Mouse (Mus musculus): Measurements from ENCODE around the gene As3mt. TPM values are rescaled to one million over a fixed set of nuclear protein-coding genes. Genes with fewer than 3 reads are reported as not detected.

Gene As3mt
- 13.1 and 16.2 TPM in 2 replicates for polyA plus RNA-seq (2012; rRNA removed)
- 26.8 and 28.2 TPM in 2 replicates for polyA plus RNA-seq (2014; fragmentation: Nextera tagmentation; extraction: Ambion mirVana)

- peaks cover 5% of the 10 kb centered on the region; the same call in 1 of the 2 replicates for H3K36me3 ChIP-seq (ENCODE audit: control insufficient read depth, insufficient read depth, low read length)
- peak within 1 kb of the TSS; percentile 20; the same call in 1 of the 2 replicates for H3K27ac ChIP-seq (replicated peaks; ENCODE audit: low read depth, low read length)
- H3K4me3 ChIP-seq (replicated peaks; ENCODE audit: low read length): peak within 1 kb of the TSS; percentile 47
- peak within 1 kb of the TSS; percentile 74 for H3K4me2 ChIP-seq (replicated peaks; ENCODE audit: low read depth, low read length, severe bottlenecking)
- peak; percentile 42 for DNase-seq (ENCODE audit: low spot score)
- H3K4me1 ChIP-seq (ENCODE audit: control insufficient read depth, insufficient read depth, low read length): peaks cover 6% of the 10 kb centered on the region; the same call in 1 of the 2 replicates
- peak within 1 kb of the TSS; percentile 62 for H3K9ac ChIP-seq (ENCODE audit: low read depth, low read length, severe bottlenecking)
- 8% methylated on average over 30 of the region's 31 CpGs for WGBS
- H3K9me3 ChIP-seq (ENCODE audit: control insufficient read depth, low read length): no peaks in the 10 kb centered on the region
- H3K27me3 ChIP-seq (ENCODE audit: control insufficient read depth, insufficient read depth, low read length): no peaks in the 10 kb centered on the region
- no peak for TF ChIP-seq POLR2A (IDR thresholded peaks at IDR 0.05; ENCODE audit: borderline replicate concordance, extremely low read depth, insufficient read depth, insufficient read length)
- peak; percentile 78 for ATAC-seq (ENCODE audit: low FRiP score, low read depth)
Observed at GRCm38 (mm10) chr19:46707296-46708151, at the start of gene As3mt. TSS of gene As3mt (plus strand) at chr19:46707458.

- H3K9me3 ChIP-seq (ENCODE audit: control insufficient read depth, low read length): no peaks in the 10 kb centered on the region
- H3K36me3 ChIP-seq (ENCODE audit: control insufficient read depth, insufficient read depth, low read length): peaks cover 40% of the 10 kb centered on the region
- H3K27ac ChIP-seq (replicated peaks; ENCODE audit: low read depth, low read length): no peak overlapping the region
- ATAC-seq (ENCODE audit: low FRiP score, low read depth) (no peak), DNase-seq (ENCODE audit: low spot score) (no peak)
- no peak overlapping the region for H3K4me3 ChIP-seq (replicated peaks; ENCODE audit: low read length)
- H3K4me2 ChIP-seq (replicated peaks; ENCODE audit: low read depth, low read length, severe bottlenecking): no peak overlapping the region
- TF ChIP-seq POLR2A (IDR thresholded peaks at IDR 0.05; ENCODE audit: borderline replicate concordance, extremely low read depth, insufficient read depth, insufficient read length): no peak
- WGBS: 94% methylated on average over 7 of the region's 7 CpGs
- H3K9ac ChIP-seq (ENCODE audit: low read depth, low read length, severe bottlenecking): no peak overlapping the region
- H3K27me3 ChIP-seq (ENCODE audit: control insufficient read depth, insufficient read depth, low read length): no peaks in the 10 kb centered on the region
- H3K4me1 ChIP-seq (ENCODE audit: control insufficient read depth, insufficient read depth, low read length): no peaks in the 10 kb centered on the region
Observed at GRCm38 (mm10) chr19:46658348-46658747, 48.9 kb upstream of the As3mt start.

- 83% methylated on average over 9 of the region's 9 CpGs for WGBS
- Histone ChIP-seq H3K9ac (ENCODE audit: low read depth, low read length, severe bottlenecking) (no peak overlapping the region), H3K36me3 (ENCODE audit: control insufficient read depth, insufficient read depth, low read length) (peaks cover 35% of the 10 kb centered on the region), H3K4me2 (replicated peaks; ENCODE audit: low read depth, low read length, severe bottlenecking) (no peak overlapping the region), H3K9me3 (ENCODE audit: control insufficient read depth, low read length) (no peaks in the 10 kb centered on the region), H3K27me3 (ENCODE audit: control insufficient read depth, insufficient read depth, low read length) (no peaks in the 10 kb centered on the region), H3K4me3 (replicated peaks; ENCODE audit: low read length) (no peak overlapping the region), H3K4me1 (ENCODE audit: control insufficient read depth, insufficient read depth, low read length) (no peaks in the 10 kb centered on the region), H3K27ac (replicated peaks; ENCODE audit: low read depth, low read length) (no peak overlapping the region)
- no peak for DNase-seq (ENCODE audit: low spot score)
- TF ChIP-seq POLR2A (IDR thresholded peaks at IDR 0.05; ENCODE audit: borderline replicate concordance, extremely low read depth, insufficient read depth, insufficient read length): no peak
- no peak for ATAC-seq (ENCODE audit: low FRiP score, low read depth)
Observed at GRCm38 (mm10) chr19:46658851-46659250, 48.4 kb upstream of the As3mt start.

- Histone ChIP-seq H3K27ac (replicated peaks; ENCODE audit: low read depth, low read length) (no peak overlapping the region), H3K9ac (ENCODE audit: low read depth, low read length, severe bottlenecking) (no peak overlapping the region), H3K4me1 (ENCODE audit: control insufficient read depth, insufficient read depth, low read length) (0 out of 2 replicates have a peak, but pooled peaks cover 6% of the 10 kb centered on the region), H3K4me3 (replicated peaks; ENCODE audit: low read length) (no peak overlapping the region), H3K27me3 (ENCODE audit: control insufficient read depth, insufficient read depth, low read length) (no peaks in the 10 kb centered on the region), H3K9me3 (ENCODE audit: control insufficient read depth, low read length) (no peaks in the 10 kb centered on the region), H3K36me3 (ENCODE audit: control insufficient read depth, insufficient read depth, low read length) (peaks cover 9% of the 10 kb centered on the region), H3K4me2 (replicated peaks; ENCODE audit: low read depth, low read length, severe bottlenecking) (no peak overlapping the region)
- TF ChIP-seq POLR2A (IDR thresholded peaks at IDR 0.05; ENCODE audit: borderline replicate concordance, extremely low read depth, insufficient read depth, insufficient read length): no peak
- DNase-seq (ENCODE audit: low spot score) (no peak), ATAC-seq (ENCODE audit: low FRiP score, low read depth) (no peak)
- 43% methylated on average over 4 of the region's 4 CpGs for WGBS
Observed at GRCm38 (mm10) chr19:46661511-46661910, 45.7 kb upstream of the As3mt start.

- Histone ChIP-seq H3K9ac (ENCODE audit: low read depth, low read length, severe bottlenecking) (no peak overlapping the region), H3K36me3 (ENCODE audit: control insufficient read depth, insufficient read depth, low read length) (0 out of 2 replicates have a peak, but pooled peaks cover 2% of the 10 kb centered on the region), H3K9me3 (ENCODE audit: control insufficient read depth, low read length) (no peaks in the 10 kb centered on the region), H3K4me2 (replicated peaks; ENCODE audit: low read depth, low read length, severe bottlenecking) (no peak overlapping the region), H3K27me3 (ENCODE audit: control insufficient read depth, insufficient read depth, low read length) (no peaks in the 10 kb centered on the region), H3K4me1 (ENCODE audit: control insufficient read depth, insufficient read depth, low read length) (0 out of 2 replicates have a peak, but pooled peaks cover 6% of the 10 kb centered on the region), H3K27ac (replicated peaks; ENCODE audit: low read depth, low read length) (no peak overlapping the region), H3K4me3 (replicated peaks; ENCODE audit: low read length) (no peak overlapping the region)
- 84% methylated on average over 8 of the region's 8 CpGs for WGBS
- DNase-seq (ENCODE audit: low spot score) (no peak), ATAC-seq (ENCODE audit: low FRiP score, low read depth) (no peak)
- TF ChIP-seq POLR2A (IDR thresholded peaks at IDR 0.05; ENCODE audit: borderline replicate concordance, extremely low read depth, insufficient read depth, insufficient read length): no peak
Observed at GRCm38 (mm10) chr19:46662214-46662613, 45.0 kb upstream of the As3mt start.
